Mouse (Mus musculus) T-helper 1 cell (primary cell): ENCODE data around the gene Mtmr12.
"Not testable (repeated sequence)": the region's sequence is repeated elsewhere in the genome, so short reads cannot be mapped to it uniquely, and the experiment has no call there.

ENCODE experiments used
- in situ Hi-C: fragments of 300-600 bp; cut with MboI, MseI; formaldehyde crosslinking; loops from one replicate; pipeline ENCODE4 v1.15.1; 2025; ENCODE audit warnings: high pct_unique_total_duplicates

Gene Mtmr12

DNA sequence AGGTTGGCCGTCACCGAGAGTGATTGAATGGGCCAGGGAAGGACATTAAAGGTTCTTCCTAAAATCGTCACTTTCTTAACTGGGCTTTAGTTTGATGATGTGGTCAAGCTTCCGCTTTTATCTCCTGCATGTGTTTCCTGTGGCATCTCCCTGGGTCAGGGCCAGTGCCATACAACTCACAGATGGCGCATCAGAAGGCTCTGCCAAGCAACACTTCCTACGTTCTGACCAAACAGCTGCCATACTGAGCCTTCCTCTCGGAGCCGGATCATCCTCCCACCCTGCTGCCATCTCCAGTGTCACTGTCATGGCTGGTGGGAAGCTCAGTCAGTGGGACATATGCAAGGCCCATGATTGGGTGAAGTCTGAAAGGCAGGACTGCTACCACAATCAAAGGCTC, 6.7 kb downstream of the Mtmr12 start:
- in situ Hi-C loops = loop anchor here (5.0 kb wide), 1 partner anchor 36 kb away; no protein-coding TSS in a partner anchor

DNA sequence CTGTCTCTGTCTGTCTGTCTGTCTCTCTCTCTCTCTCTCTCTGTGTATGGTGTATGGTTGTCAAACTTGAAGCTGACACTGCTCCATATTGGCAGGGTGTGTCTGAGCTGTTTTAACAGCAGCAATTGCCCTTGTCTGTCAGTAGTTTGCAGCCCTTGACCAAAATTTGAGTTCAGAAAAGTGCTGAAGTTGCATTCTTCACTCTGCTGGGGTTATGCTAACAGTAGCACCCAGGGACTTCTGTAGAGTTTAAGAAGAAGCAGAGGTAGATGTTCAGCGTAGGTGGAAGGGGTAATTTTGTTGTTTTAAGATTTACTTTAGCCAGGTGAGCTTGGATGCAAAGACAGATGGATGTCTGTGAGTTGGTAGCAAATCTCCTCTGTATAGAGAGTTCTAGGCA, 7.4 kb downstream of the Mtmr12 start:
- in situ Hi-C loops = loop anchor here (5.0 kb wide), 1 partner anchor 35 kb away; no protein-coding TSS in a partner anchor

DNA sequence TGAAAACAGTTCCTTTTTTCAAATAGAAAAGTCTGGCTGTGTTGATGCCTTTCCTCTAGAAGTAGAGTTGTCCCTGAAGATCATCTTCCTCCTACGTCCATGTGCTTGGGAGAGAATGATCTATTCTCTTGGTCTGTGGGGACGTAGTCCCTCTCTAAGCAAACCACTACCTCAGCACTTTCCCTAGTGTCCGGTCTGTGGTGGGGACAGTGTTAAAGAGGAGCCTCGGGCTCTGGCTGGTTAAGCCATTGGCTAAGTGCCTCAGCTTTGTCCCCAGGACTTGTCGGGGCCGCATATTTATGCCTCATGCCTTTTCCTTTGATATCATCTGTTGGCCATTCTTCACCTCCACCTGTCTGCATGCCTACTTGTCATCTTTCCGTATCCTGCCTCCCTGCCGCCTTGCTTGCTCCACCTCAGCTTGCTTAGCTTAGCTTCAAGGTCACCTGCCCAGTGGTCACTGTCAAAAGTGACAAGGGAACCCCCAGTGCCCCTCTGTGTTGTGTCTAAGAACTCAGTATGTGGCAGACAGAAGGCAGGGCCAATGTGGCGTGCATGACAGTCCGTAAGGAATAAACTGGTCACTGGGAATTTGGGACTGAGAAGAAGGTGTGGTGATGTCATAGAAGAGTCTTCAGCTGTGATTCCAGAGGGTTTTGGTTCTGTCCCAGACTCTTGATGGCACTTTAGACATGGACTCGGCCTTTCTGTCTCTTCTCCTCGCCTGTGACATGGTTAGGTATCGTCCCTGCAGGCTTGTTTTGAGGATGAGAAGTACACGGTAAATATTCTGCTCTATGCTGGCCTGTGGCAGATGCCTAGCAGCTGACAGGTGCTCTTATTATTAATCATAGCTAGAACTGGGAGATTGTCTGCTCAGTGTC, 9.9 kb downstream of the Mtmr12 start:
- in situ Hi-C loops = loop anchor here (5.0 kb wide), 1 partner anchor 33 kb away; no protein-coding TSS in a partner anchor

DNA sequence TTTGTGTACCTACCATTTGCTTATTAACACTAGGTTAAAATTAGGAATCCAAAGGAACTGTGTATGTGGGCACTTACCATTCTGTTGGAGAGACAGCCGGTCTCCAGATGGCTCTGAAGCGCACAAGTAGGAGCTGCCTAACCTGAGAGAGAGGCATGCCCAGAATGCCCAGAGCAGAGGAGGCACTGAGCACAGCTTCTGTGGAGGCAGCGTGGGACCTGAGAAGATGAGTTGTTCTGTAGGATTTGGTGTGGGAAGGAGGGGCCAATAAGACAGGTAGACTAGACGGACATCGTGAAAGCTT, 10.5 kb downstream of the Mtmr12 start:
- in situ Hi-C loops = no loop called here

DNA sequence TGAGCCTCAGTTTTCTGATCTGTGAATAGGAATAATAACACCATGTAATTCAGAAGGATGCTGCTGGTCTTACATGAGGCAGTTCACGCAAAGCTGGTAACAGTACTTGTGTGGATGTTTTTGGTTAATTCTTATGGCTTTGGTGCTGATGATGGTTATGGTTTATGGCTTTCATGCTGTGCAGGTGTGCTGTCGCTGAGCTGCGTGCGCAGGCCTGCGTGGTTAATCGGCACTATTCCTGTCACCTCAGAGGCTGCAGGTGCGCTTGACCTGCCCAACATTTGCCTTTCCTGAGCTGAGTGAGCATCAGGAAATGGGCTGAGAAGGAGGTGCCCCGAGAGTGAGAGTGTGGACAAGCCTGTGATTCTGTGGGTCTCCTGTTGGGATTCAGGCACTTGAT, 11.3 kb downstream of the Mtmr12 start:
- in situ Hi-C loops = no loop called here

DNA sequence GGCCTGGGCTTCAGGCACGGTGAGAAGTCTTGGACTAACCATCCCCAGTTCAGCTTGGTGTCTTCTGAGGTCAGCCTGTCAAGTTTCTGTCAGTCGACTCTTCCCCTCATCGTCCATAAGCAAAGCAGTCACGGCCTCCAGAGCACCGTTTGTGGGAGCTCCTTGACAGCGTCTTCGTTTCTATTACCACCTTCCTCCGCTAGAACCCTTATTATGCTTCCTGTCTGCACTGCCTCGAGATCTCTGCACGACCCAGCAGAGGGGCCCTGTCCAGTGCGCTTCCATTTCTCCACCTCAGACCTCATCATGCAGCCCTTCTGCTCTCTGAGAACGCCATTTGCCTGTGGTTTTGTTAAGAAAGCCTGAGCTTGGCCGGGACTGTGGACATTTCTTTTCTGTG, 12.0 kb downstream of the Mtmr12 start:
- in situ Hi-C loops = no loop called here

DNA sequence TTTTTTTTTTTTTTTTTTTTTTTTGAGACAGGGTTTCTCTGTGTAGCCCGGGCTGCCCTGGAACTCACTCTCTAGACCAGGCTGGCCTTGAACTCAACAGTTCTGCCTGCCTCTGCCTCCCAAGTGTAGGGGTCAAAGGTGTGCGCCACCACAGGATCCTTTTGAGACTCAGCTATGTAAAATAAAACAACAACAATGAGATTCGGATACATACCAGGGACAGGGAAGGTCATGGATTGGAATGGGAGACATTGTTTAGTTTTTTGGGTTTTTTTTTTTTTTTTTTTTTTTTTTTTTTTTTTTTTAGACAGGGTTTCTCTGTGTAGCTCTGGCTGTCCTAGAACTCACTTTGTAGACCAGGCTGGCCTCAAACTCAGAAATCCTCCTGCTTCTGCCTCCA, 12.5 kb downstream of the Mtmr12 start:
- in situ Hi-C loops = not testable (repeated sequence)

DNA sequence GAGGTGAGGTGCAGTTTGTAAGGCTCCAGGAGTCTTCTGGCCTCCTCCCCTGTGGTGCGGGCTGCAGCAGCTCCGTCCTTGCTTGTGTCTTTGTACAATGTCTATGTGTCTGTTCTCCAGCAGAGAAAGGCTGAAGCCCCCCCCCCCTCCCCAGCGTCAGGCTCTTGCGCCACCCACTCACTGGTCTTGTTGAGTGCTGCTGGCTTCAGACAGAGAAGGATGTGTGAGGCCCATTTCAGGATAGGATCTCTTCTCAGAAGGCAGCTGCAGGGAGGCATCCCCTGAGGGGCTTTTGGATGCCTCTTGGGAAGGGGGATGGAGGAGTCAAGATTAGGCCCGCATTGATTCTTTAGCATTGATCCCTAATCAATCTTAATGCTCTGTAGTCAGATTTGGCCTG, 13.0 kb downstream of the Mtmr12 start:
- in situ Hi-C loops = no loop called here

DNA sequence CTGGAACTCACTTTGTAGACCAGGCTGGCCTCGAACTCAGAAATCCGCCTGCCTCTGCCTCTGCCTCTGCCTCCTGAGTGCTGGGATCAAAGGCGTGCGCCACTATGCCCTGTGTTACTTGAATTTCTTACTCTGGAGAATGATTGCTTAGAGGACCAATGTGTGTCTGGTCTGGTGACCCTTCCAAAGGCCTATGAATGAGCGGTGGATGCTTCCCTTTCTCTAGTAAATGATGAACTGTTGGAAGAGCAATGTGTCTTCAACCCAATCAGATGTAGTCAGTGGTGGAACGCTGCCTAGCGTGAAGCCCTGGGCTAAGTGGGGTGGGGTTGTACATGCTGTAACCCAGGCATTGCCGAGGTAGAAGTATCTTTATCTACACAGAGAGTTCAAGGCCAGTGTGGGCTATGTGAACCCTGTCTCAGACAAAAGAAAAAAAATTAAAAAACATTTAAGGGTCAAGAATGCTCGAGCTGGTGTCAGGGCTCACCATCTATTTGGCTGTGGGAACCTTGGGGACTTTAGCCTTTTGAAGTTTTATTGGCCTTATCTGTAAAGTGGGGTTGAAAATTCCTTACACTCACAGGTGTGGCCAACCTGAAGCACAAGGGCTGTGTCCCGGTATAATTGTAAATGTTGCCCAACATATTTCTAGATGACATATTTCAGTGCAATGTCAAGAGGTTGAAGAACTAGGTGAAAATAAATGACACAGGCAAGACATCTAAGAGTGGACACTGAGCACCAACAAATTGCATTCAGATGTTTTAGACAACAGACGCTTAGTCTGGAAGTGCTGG, 14.0 kb downstream of the Mtmr12 start:
- in situ Hi-C loops = no loop called here

DNA sequence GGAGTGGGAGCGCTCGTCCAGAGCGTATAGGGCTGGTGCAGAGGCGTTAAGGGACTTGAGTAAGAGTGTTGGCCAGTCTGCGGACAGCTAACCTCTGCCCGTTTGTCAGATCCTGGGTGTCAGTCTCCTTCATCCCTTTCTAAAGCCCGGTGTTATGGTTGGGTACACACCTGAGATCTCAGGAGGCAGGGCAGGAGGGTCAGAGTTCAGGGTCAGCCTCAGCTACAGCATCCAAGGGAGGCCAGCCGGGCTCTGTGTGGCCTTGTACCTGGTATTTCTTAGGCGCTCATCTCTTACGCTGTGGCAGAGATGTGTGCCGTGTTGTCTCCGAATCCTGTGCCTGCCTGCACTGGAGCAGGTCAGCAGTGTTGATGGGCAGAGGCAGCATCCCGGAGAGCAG, 16.3 kb downstream of the Mtmr12 start:
- in situ Hi-C loops = no loop called here

DNA sequence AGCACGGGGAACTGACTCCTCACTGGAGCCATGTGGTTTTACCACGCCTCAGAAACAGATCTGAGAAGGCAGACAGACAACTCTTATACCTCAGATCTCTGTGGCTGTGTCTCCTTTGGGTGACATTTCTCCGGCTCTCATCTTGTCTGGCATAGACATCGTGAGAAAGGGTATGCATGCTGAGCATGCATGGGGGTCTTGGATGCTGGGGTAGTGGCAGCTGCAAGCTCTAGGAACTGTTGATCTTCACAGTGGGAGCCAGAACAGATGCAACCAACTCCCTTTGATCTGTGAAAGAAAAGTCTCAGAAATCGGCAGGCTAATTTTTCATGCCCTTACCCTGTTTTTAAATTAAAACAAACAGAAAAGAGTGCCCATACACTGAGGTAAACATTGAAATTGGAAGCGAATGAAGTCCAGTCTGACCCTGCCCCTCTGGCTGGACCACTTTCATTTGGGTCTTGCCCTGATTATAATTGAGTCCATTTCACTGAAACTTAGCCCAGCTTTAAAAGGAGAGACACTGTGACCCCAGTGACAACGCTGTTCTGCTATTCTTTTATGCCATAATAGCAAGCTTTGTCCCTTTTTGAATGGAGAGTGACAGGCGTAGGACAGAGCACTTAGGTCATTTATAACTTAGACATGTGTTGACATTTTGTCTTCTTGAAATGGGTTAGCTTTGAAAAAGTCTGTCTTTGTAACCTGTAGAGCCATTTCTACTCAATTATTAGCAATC, 17.9 kb downstream of the Mtmr12 start:
- in situ Hi-C loops = no loop called here

DNA sequence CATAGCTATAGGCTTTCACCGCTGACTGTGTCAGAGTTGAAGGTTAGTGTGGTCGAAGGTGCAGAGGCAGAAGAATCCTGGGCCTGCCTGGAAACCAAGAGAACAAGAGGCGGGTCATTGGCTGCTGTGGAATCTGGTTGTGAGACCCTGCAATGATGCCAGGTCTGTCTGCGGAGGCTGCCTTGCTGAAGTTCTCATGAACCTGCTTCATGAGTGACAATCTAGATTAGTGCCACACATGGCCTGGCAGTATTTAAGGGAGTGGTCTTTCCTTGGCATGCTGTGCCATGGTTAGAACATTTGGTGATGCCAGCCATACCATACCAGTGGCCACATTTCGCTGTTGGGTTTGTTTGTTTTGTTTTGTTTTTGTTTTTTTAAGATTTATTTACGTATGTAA, 18.6 kb downstream of the Mtmr12 start:
- in situ Hi-C loops = no loop called here

DNA sequence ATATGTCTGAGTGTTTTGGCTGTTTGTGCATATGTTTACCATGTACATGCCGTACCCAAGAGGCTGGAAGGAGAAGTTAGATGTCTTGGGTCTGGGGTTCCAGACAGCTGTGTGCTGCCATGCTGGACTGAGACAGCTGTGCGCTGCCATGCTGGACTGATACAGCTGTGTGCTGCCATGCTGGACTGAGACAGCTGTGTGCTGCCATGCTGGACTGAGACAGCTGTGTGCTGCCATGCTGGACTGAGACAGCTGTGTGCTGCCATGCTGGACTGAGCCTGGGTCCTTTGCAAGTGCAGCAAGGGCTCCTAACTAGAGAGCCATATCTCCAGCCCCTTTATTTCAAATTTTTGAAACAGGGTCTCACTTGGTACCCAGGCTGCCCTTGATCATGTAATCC, 19.4 kb downstream of the Mtmr12 start:
- in situ Hi-C loops = no loop called here

DNA sequence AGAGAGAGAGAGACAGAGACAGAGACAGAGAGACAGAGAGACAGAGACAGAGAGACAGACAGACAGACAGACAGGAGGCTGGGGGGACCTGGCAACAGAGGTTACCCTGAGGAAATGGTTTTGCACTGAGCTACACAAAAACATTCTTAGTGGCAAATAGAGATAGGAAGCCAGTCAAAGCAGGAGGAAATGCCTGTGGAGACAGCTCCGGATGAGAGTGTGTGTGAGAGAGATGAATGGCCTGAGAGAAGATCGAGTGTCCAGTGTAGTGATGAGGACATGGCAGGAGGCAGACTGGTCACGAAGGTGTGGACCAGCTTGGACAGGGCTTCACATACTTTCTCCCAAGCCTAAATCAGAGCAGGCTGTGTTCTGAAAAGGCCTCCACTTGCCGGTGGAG, 20.2 kb downstream of the Mtmr12 start:
- in situ Hi-C loops = no loop called here

DNA sequence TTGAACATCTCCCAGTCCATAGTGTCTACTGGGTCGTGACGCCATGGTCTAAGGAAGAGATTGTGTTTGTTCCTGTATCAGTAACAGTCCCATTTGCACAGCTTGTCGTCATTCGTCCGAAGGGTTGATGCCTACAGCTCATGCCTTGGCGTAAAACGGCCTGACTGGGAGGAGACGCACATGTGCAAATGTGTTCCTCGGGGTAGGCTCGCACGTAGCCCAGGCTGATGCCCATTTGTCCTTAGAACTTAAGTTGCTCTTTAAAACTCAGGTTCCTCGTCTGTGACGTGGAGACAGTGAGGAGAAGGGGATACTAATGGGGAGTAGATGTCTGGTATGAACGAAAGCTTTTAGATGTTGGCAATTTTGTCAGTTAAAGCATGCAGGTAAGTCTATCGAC, 22.1 kb downstream of the Mtmr12 start:
- in situ Hi-C loops = no loop called here

DNA sequence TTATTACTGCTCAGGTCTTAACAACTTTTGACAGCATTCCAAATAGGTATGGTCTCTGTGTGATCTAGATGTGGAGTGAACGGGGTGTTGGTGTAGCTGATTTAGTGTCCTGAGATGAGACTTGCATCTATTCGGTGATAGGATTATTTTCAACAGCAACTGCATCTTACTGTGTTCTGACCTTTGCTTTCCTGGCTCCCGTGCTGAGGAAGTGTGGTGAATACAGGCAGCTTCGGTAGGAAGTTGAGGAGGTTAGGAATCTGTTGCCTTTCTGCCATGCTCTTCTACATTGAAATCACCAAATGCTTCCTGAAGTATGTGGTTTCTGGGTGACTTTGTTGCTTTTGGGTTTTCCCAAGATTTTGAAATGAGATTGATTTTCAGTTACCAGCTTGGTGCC, 22.5 kb downstream of the Mtmr12 start:
- in situ Hi-C loops = no loop called here

DNA sequence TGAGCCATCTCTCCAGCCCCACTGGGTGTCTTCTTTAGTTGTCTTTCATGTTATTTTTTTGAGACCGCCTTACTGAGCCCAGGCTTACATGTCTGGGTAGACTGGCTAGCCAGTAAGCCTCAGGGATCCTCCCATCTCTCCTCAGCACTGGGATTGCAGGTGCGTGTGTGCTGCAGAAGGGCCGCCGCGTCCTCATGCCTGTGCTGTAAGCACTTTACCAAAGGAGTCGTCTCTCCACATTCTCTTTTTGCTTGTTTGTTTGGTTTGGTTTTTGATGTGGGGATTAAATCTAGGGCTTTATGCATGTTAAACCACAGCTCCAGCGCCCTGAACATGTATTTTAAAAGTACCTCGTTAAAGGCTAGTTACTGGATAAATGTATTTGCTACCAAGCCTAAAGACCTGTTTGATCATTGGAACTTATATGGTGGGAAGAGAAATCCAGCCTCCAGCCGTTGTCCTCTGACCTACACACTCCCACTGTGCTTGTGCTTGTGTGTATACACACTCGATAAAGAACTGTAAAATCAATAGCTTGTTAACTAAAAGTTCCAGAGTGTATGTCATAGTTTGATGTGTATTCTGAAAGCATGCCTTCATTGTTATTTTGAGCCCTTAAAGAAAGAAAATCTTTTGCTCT, 24.9 kb downstream of the Mtmr12 start:
- in situ Hi-C loops = no loop called here

DNA sequence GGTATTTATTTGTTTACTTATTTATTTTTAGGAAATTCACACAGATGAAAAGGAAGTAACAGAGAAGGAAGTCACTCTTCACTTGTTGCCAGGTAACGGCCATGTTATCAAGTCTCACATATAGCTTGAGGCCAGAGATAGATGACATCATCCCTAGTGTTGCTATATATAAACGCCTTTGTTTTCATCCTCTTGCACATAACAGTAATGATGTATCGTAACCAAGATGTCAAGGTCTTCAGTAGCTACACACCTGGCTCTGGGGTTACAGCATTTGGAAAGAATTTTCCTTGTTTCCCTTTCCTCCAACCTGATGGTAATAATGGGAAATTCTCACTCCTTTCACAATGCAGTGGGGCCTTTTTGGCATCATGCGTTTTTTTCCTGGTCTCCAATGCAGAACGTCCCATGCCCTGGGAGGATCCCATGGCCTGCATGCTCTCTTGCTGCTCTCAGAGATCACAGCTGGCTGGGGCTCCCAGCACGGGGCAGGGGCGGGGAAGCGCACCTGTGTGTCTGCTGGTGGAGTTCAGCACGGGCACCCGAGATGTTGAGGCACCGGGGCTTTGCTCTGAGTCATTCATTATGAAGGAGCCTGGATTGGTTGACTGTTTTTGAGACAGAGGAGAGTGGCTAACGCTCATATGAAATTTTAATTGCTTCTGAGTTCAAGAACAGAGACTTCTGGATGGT, 25.6 kb downstream of the Mtmr12 start:
- in situ Hi-C loops = no loop called here

DNA sequence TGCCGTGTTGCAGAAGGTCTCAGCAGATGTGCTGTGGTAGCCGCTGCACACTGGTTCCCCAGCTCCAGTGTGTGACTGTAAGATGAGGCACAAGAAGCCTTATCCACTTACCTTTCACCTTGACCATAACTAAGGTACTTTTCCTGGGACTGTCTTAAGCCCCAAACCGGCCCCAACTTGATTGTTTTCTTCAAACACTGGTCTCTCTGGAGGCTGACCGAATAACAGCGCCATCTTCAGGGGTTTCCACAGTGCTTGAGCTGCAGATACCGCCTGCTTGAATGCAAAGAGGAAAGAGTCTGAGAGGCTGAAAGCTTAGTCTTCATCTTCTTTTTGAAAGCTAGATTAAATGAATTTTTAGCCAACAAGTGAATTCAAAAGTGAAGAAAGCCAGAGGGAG, 26.6 kb downstream of the Mtmr12 start:
- in situ Hi-C loops = no loop called here

DNA sequence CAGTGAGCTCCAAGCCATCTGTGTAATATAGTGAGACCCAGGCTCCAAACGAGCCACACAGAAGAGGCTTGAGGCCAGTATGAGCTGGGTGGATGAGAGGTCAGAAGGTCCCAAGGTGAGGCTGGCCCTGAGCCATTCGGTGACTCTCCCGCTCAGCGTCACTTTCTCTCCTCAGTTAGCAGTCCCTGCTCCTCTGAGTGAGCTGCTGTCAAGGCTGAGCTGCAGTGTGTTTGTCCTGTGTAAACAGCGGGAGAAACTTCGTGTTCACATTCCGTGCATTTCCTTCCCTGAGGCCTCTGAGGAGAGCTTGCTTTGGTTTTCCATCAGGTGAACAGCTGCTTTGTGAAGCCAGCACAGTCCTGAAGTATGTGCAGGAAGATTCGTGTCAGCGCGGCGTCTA, 27.6 kb downstream of the Mtmr12 start:
- in situ Hi-C loops = no loop called here

DNA sequence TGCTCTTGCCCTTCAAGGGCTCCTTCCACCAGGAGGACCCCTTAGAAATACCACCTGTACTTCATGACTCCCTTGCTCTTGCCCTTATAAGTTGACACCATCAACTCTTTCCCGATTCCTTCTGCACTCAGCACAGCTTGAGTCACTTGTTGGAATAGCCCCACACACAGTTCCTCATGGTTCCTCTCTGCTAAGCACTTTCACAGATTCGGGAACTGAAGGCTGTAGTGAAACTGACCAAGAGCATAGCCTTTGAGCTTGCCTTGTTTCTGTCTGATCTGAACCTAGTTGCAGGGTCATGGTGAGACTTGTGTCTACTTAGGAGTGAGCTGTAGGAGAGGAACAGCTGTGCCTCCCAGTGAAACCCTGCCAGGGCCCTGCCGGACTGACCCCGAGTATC, 28.2 kb downstream of the Mtmr12 start:
- in situ Hi-C loops = no loop called here
